ENCODE assay signal across 20 mouse cellular contexts in the genomic region with DNA sequence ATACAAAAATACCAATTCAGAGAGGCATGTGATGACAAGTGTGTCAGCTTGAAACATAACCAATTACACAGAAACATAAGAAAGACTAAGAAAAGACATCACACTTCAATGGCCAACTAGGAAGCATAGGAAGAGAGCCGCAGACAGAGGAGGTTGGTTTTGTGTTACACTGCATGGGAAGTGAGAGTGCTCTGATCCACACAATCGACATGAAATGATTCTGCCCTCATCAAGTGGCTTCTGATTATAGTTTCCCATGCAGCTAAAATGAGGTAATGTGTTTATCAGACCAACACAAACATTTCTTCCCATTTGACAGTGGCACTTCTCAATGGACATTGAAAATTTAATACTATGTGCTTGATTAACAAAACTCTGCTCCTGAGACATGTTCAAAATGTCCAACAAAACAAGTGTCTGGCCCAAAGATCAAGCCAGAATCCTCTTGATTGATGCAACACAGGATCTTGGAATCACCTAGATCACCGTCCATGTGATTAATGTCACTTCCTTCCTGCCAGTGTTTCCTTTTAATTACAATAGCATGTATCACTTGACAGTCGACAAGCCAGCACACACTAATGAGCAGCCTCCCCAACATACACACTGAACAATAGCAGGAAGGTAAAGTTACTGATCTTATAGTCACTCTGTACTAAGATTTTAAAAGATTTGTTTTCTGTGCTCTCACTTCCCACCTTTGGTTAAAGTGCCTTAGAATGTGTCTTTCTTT.
A peak's percentile ranks its signal among the peaks of the same experiment; 100 is the strongest.
DNase-seq lines count a peak whose midpoint lies in the region; ATAC-seq and TF ChIP-seq lines count a peak whose summit lies in the region.
"Had no signal": no experiment of that assay in that cellular context is flagged by ENCODE, and none has a peak within 500 bp of the region (broad histone marks: within the 10 kb centered on the region; RNA-seq: fewer than 3 reads in every experiment).

No protein-coding gene starts in this region.

- no peaks in the 10 kb centered on the region for H3K36me3 ChIP-seq in heart, embryonic 16.5 days (ENCODE audit: control insufficient read depth, insufficient read depth)
- no peaks in the 10 kb centered on the region for H3K36me3 ChIP-seq in kidney, embryonic 15.5 days
- H3K36me3 ChIP-seq in lung, embryonic 14.5 days (ENCODE audit: insufficient read depth): no peaks in the 10 kb centered on the region
- H3K36me3 ChIP-seq: embryonic facial prominence, embryonic 12.5 days; heart, embryonic 10.5 days; hindbrain, embryonic 13.5 days had no signal

- ATAC-seq in heart, embryonic 16.5 days (replicated peaks; ENCODE audit: extremely low read depth, insufficient read depth, low FRiP score): no peak
- ATAC-seq in kidney, embryonic 15.5 days (replicated peaks; ENCODE audit: low FRiP score): peak; percentile 83
- peak; percentile 74; the same call in 1 of the 2 replicates for ATAC-seq in lung, embryonic 14.5 days (ENCODE audit: insufficient read depth)
- ATAC-seq: activated CD4-positive, CD25-positive, alpha-beta regulatory T cell, adult 4 months; hindbrain, postnatal 0 days; Patski had no signal

- H3K4me2 ChIP-seq in heart, embryonic 16.5 days (ENCODE audit: low read depth, low read length): no peak overlapping the region
- no peak overlapping the region for H3K4me2 ChIP-seq in kidney, embryonic 15.5 days
- no peak overlapping the region for H3K4me2 ChIP-seq in lung, embryonic 14.5 days
- H3K4me2 ChIP-seq: embryonic facial prominence, embryonic 12.5 days; hindbrain, embryonic 13.5 days had no signal

- TF ChIP-seq POLR2A in lung, adult 2 months (IDR thresholded peaks at IDR 0.05; ENCODE audit: borderline replicate concordance, extremely low read depth, low read depth, low read length): no peak

- no peak overlapping the region for H3K4me3 ChIP-seq in heart, embryonic 16.5 days (ENCODE audit: low read length)
- no peak overlapping the region for H3K4me3 ChIP-seq in kidney, embryonic 15.5 days (replicated peaks)
- H3K4me3 ChIP-seq in lung, embryonic 14.5 days (ENCODE audit: low read depth, low read length): no peak overlapping the region
- H3K4me3 ChIP-seq in lung, adult 2 months (replicated peaks; ENCODE audit: extremely low read depth, low read depth, low read length): no peak overlapping the region
- H3K4me3 ChIP-seq: embryonic facial prominence, embryonic 12.5 days; heart, embryonic 10.5 days; hindbrain, embryonic 13.5 days had no signal

- no peak for DNase-seq in heart, adult 9 months (ENCODE audit: low spot score in 2 of 2)
- DNase-seq in kidney, adult 18-20 months: no peak
- DNase-seq in lung, embryonic 14.5 days: peak; percentile 61
- no peak for DNase-seq in lung, adult 18-20 months
- peak; percentile 18 for DNase-seq in lung, postnatal 10 days
- no peak for DNase-seq in lung, adult 2 months
- DNase-seq: adrenal gland, postnatal 14 days; cerebellum, adult 11-12 months; cerebellum, adult 9-10 months; cerebellum, postnatal 25 days; gastrocnemius, postnatal 14 days had no signal

- H3K27ac ChIP-seq in heart, embryonic 16.5 days (ENCODE audit: low read length): peak overlapping the region; percentile 31; the same call in 1 of the 2 replicates
- H3K27ac ChIP-seq in kidney, embryonic 15.5 days: peak overlapping the region; percentile 63; the same call in 1 of the 2 replicates
- H3K27ac ChIP-seq in lung, embryonic 14.5 days (ENCODE audit: low read depth): no peak overlapping the region
- H3K27ac ChIP-seq: embryonic facial prominence, embryonic 12.5 days; heart, embryonic 10.5 days; hindbrain, embryonic 13.5 days; hindbrain, postnatal 0 days had no signal

- no peaks in the 10 kb centered on the region for H3K4me1 ChIP-seq in heart, embryonic 16.5 days (ENCODE audit: control insufficient read depth, insufficient read depth, low read length)
- no peaks in the 10 kb centered on the region for H3K4me1 ChIP-seq in kidney, embryonic 15.5 days
- H3K4me1 ChIP-seq in lung, embryonic 14.5 days (ENCODE audit: insufficient read depth): no peaks in the 10 kb centered on the region
- no peaks in the 10 kb centered on the region for H3K4me1 ChIP-seq in lung, adult 2 months (ENCODE audit: control insufficient read depth, insufficient read depth, low read length)
- H3K4me1 ChIP-seq: embryonic facial prominence, embryonic 12.5 days; hindbrain, embryonic 13.5 days had no signal

- WGBS in heart, embryonic 16.5 days: 54% methylated on average over 4 of the region's 4 CpGs
- 25% methylated on average over 4 of the region's 4 CpGs for whole genome bisulfite sequencing in kidney, embryonic 15.5 days
- 55% methylated on average over 4 of the region's 4 CpGs for WGBS in lung, embryonic 14.5 days
- WGBS in lung, adult 2 months: 41% methylated on average over 4 of the region's 4 CpGs

- no peak overlapping the region for H3K9ac ChIP-seq in heart, embryonic 16.5 days (ENCODE audit: low read length)
- H3K9ac ChIP-seq in kidney, embryonic 15.5 days: no peak overlapping the region
- H3K9ac ChIP-seq in lung, embryonic 14.5 days: no peak overlapping the region
- H3K9ac ChIP-seq: embryonic facial prominence, embryonic 12.5 days; hindbrain, embryonic 13.5 days had no signal

- no peaks in the 10 kb centered on the region for H3K27me3 ChIP-seq in heart, embryonic 16.5 days (ENCODE audit: control insufficient read depth, insufficient read depth, low read length)
- no peaks in the 10 kb centered on the region for H3K27me3 ChIP-seq in kidney, embryonic 15.5 days
- no peaks in the 10 kb centered on the region for H3K27me3 ChIP-seq in lung, embryonic 14.5 days (ENCODE audit: insufficient read depth, low read length)
- H3K27me3 ChIP-seq: CH12.LX; embryonic facial prominence, embryonic 12.5 days; hindbrain, embryonic 13.5 days; Patski had no signal

- no peaks in the 10 kb centered on the region for H3K9me3 ChIP-seq in heart, embryonic 16.5 days (replicated peaks; ENCODE audit: control insufficient read depth, low read length)
- no peaks in the 10 kb centered on the region for H3K9me3 ChIP-seq in kidney, embryonic 15.5 days (replicated peaks)
- no peaks in the 10 kb centered on the region for H3K9me3 ChIP-seq in lung, embryonic 14.5 days (ENCODE audit: low read depth, low read length)
- H3K9me3 ChIP-seq: embryonic facial prominence, embryonic 12.5 days; heart, embryonic 10.5 days; hindbrain, embryonic 13.5 days had no signal

- TF ChIP-seq CTCF in lung, embryonic 14.5 days (IDR thresholded peaks at IDR 0.05; ENCODE audit: low read depth): no peak
- no peak for TF ChIP-seq CTCF in lung, adult 2 months (IDR thresholded peaks at IDR 0.05; ENCODE audit: insufficient read depth, low read length)

Comparison
In these comparisons a context has a peak if more than half of its experiments do, and no peak if none do; other contexts are left out.
1. DNase-seq: peak in lung, embryonic 14.5 days (single experiment) and lung, postnatal 10 days (single experiment); none in heart, adult 9 months (0 of 2), kidney, adult 18-20 months (single experiment), lung, adult 18-20 months (0 of 2) and lung, adult 2 months (single experiment).